Mouse (Mus musculus) liver, embryonic 15.5 days (tissue): ENCODE results near the gene Id2. TPM values are rescaled to one million over a fixed set of nuclear protein-coding genes. Genes with fewer than 3 reads are reported as not detected.

ENCODE experiments used
- ATAC-seq: fragments of 200-750 bp; cut with Nextera tagmentation; 2 replicates; pipeline ENCODE4 v1.8.0; 2017; ENCODE audit warnings: moderate number of reproducible peaks, mild to moderate bottlenecking, moderate library complexity; ENCODE audit not compliant: insufficient read depth
- H3K27ac ChIP-seq: fragments of 300-500 bp; sonication (generic); replicated peaks from 2 replicates; pipeline ENCODE4 v1.5.1; 2015; ENCODE audit warnings: mild to moderate bottlenecking, inconsistent platforms
- H3K27me3 ChIP-seq: fragments of 300-500 bp; sonication (generic); 2 replicates; pipeline ENCODE4 v1.6.1; 2015; ENCODE audit warnings: mild to moderate bottlenecking, inconsistent platforms
- H3K36me3 ChIP-seq: fragments of 300-500 bp; sonication (generic); replicated peaks from 2 replicates; pipeline ENCODE4 v1.6.1; 2015; ENCODE audit warnings: moderate library complexity, mild to moderate bottlenecking, inconsistent platforms
- H3K4me1 ChIP-seq: fragments of 300-500 bp; sonication (generic); replicated peaks from 2 replicates; pipeline ENCODE4 v1.6.1; 2015; ENCODE audit warnings: inconsistent platforms
- H3K4me2 ChIP-seq: fragments of 300-500 bp; sonication (generic); 2 replicates; pipeline ENCODE4 v1.6.1; 2015; ENCODE audit warnings: moderate library complexity, mild to moderate bottlenecking, inconsistent platforms
- H3K4me3 ChIP-seq: fragments of 300-500 bp; sonication (generic); replicated peaks from 2 replicates; pipeline ENCODE4 v1.5.1; 2015; ENCODE audit warnings: mild to moderate bottlenecking, inconsistent platforms
- H3K9ac ChIP-seq: fragments of 300-500 bp; sonication (generic); 2 replicates; pipeline ENCODE4 v1.6.1; 2015; ENCODE audit warnings: moderate library complexity, mild to moderate bottlenecking, inconsistent platforms
- H3K9me3 ChIP-seq: fragments of 300-500 bp; sonication (generic); replicated peaks from 2 replicates; pipeline ENCODE4 v1.6.1; 2016; ENCODE audit warnings: inconsistent platforms
- WGBS: fragments of 180-500 bp; shearing (Covaris S2); methylation state at CpG from one replicate; pipeline ENCODE4 v1.1.7; 2015; ENCODE audit warnings: mixed read lengths; ENCODE audit not compliant: insufficient replicate concordance; 5-methylcytosine and 5-hydroxymethylcytosine counted together
- polyA plus RNA-seq: library from polyadenylated mRNA; unstranded; fragments of >200 nt; fragmentation: Nextera tagmentation; extraction: Ambion mirVana; gene quantifications from 2 replicates; pipeline ENCODE4 v1.2.1, GENCODE M21; 2015

Id2 gene
- polyA plus RNA-seq, 1 experiment from 2014 or later, result 126 TPM

DNA sequence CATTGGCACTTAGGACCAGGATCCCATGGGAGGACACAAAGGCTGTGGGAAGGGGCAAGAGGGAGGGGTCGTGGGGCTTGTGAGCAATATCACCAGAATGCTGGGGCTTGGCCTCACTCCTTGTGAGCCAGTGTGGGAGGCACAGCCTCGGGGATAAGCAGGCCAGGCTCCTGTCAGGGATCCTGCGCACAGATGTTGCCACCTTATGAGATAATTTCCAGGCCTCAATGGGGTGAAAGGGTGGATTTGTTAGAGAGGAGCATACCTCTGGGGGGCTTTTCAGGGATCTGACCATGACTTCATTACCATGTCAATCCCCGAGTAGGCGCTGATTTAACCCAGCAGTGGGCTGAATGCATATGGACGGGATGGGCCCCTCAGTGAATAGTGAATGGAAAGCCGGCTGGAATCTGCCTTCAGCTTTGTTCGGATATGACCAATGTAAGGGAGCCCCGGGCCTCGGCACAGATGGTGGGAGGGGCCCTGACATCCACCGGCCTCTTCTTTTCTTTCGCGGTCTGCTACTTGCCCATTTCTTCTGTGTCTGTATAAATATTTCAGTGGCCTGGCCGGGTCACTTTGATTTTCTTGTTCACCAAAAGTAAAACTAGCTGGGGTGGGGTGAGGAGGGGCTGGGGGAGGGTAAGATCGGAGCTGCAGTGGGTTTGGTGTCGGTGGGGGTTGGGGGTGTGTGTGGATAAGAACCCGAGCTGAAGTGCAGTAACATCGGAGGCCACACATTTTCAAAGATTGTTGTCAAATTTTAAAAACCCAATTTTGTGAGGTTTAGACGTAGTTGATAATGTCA, 27.7 kb upstream of the Id2 start:
- Histone ChIP-seq H3K4me3 (no peak overlapping the region), H3K27ac (no peak overlapping the region), H3K4me1 (peaks cover 5% of the 10 kb centered on the region; the same call in 1 of the 2 replicates), H3K9me3 (no peaks in the 10 kb centered on the region), H3K4me2 (no peak overlapping the region), H3K9ac (no peak overlapping the region), H3K27me3 (no peaks in the 10 kb centered on the region), H3K36me3 (no peaks in the 10 kb centered on the region)
- no peak for ATAC-seq
- WGBS, result 48% methylated on average over 19 of the region's 19 CpGs

GRCm38 (mm10) chr12:25120753-25121152, 23.8 kb upstream of the Id2 start:
- ATAC-seq, result no peak
- no peaks in the 10 kb centered on the region for H3K36me3 ChIP-seq
- no peak overlapping the region for H3K27ac ChIP-seq
- no peak overlapping the region for H3K4me2 ChIP-seq
- 65% methylated on average over 4 of the region's 4 CpGs for WGBS
- 0 out of 2 replicates have a peak, but pooled peaks cover 5% of the 10 kb centered on the region for H3K4me1 ChIP-seq
- H3K9ac ChIP-seq, result no peak overlapping the region
- H3K27me3 ChIP-seq, result no peaks in the 10 kb centered on the region
- no peaks in the 10 kb centered on the region for H3K9me3 ChIP-seq
- H3K4me3 ChIP-seq, result no peak overlapping the region

- peak; percentile 65 for ATAC-seq
- Histone ChIP-seq H3K4me2 (no peak overlapping the region), H3K27ac (no peak overlapping the region), H3K9ac (no peak overlapping the region), H3K4me1 (0 out of 2 replicates have a peak, but pooled peaks cover 5% of the 10 kb centered on the region), H3K4me3 (no peak overlapping the region), H3K9me3 (no peaks in the 10 kb centered on the region), H3K36me3 (no peaks in the 10 kb centered on the region), H3K27me3 (no peaks in the 10 kb centered on the region)
- 19% methylated on average over 15 of the region's 15 CpGs for WGBS
These were observed 22.3 kb upstream of the Id2 start for GRCm38 (mm10) chr12:25119278-25119677.

DNA sequence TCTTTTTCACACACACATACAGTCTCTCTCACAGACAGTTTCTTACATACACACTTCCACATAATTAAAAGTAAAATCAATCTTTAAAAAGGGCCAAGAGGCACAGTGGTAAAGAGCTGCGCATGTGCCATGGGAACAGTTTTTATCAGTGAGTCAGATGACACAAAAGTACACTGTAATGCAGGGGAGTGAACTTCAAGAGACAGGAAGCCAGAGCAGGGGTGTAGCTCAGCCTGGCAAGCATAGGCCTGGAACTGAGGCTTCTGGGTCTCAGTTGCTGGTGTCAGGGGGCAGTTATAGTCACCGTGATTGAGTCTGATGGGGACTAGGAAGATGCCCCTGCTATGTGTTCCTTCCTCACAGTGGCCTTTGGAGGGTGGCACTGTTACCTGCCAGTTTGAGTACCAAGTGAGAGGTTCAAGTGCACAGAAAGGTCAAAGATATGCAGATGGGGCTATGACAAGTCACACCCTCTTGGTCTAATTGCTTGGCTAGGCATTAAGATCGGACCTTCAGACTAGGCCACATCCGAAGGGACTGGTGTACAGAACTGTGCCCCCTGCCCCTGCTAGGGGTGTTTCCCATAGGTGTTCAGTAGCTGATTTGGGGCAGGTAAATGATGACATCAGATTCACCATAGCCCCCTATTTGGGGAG, 21.0 kb upstream of the Id2 start:
- no peaks in the 10 kb centered on the region for H3K36me3 ChIP-seq
- no peak overlapping the region for H3K9ac ChIP-seq
- 0 out of 2 replicates have a peak, but pooled peaks cover 5% of the 10 kb centered on the region for H3K4me1 ChIP-seq
- H3K27me3 ChIP-seq, result no peaks in the 10 kb centered on the region
- WGBS, result 37% methylated on average over 4 of the region's 4 CpGs
- no peak for ATAC-seq
- no peak overlapping the region for H3K4me2 ChIP-seq
- no peaks in the 10 kb centered on the region for H3K9me3 ChIP-seq
- no peak overlapping the region for H3K4me3 ChIP-seq
- H3K27ac ChIP-seq, result no peak overlapping the region

- no peaks in the 10 kb centered on the region for H3K27me3 ChIP-seq
- no peak for ATAC-seq
- WGBS, result 44% methylated on average over 2 of the region's 2 CpGs
These were observed 19.2 kb upstream of the Id2 start for GRCm38 (mm10) chr12:25116126-25116525.

GRCm38 (mm10) chr12:25114426-25114825, 17.5 kb upstream of the Id2 start:
- H3K4me2 ChIP-seq, result no peak overlapping the region
- H3K4me1 ChIP-seq, result peaks cover 9% of the 10 kb centered on the region
- no peak overlapping the region for H3K4me3 ChIP-seq
- H3K9me3 ChIP-seq, result no peaks in the 10 kb centered on the region
- H3K9ac ChIP-seq, result no peak overlapping the region
- no peak overlapping the region for H3K27ac ChIP-seq
- H3K36me3 ChIP-seq, result no peaks in the 10 kb centered on the region
- ATAC-seq, result no peak
- H3K27me3 ChIP-seq, result no peaks in the 10 kb centered on the region
- WGBS, result 36% methylated on average over 1 of the region's 1 CpGs

More at GRCm38 (mm10) chr12:25116126-25116525, 19.2 kb upstream of the Id2 start:
- no peak overlapping the region for H3K4me3 ChIP-seq
- no peaks in the 10 kb centered on the region for H3K36me3 ChIP-seq
- no peaks in the 10 kb centered on the region for H3K9me3 ChIP-seq
- no peak overlapping the region for H3K4me2 ChIP-seq
- no peak overlapping the region for H3K9ac ChIP-seq
- H3K27ac ChIP-seq, result no peak overlapping the region
- 0 out of 2 replicates have a peak, but pooled peaks cover 5% of the 10 kb centered on the region for H3K4me1 ChIP-seq

DNA sequence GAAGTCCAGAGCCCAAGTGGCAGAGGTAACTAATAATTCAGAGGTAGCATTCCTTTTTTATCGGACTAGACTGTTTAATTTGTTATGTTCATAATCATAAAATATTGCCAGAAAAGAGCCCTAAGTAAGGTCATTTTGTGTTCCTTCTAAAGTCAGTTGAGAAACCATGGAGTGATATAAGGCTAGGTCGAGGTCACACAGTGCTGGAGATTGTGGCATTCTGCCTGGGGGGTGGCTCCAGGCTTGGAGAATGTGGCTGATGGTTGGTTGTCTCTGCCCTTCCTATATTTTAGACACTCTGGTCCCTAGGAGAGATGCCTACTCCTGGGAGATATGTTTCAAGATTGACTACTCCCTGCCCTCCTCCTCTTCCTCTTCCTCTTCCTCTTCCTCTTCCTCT, 16.4 kb upstream of the Id2 start:
- Histone ChIP-seq H3K4me1 (peaks cover 9% of the 10 kb centered on the region), H3K27me3 (no peaks in the 10 kb centered on the region), H3K4me3 (no peak overlapping the region), H3K9ac (no peak overlapping the region), H3K4me2 (no peak overlapping the region), H3K36me3 (no peaks in the 10 kb centered on the region), H3K9me3 (no peaks in the 10 kb centered on the region), H3K27ac (no peak overlapping the region)
- WGBS, result 50% methylated on average over 2 of the region's 2 CpGs
- ATAC-seq, result no peak

GRCm38 (mm10) chr12:25112806-25113205, 15.9 kb upstream of the Id2 start:
- H3K36me3 ChIP-seq, result no peaks in the 10 kb centered on the region
- no peak overlapping the region for H3K4me2 ChIP-seq
- no peak overlapping the region for H3K27ac ChIP-seq
- H3K9me3 ChIP-seq, result no peaks in the 10 kb centered on the region
- peaks cover 5% of the 10 kb centered on the region for H3K4me1 ChIP-seq
- WGBS, result 71% methylated on average over 2 of the region's 2 CpGs
- no peak overlapping the region for H3K4me3 ChIP-seq
- no peaks in the 10 kb centered on the region for H3K27me3 ChIP-seq
- no peak overlapping the region for H3K9ac ChIP-seq
- no peak for ATAC-seq

- H3K9me3 ChIP-seq, result no peaks in the 10 kb centered on the region
- H3K27me3 ChIP-seq, result no peaks in the 10 kb centered on the region
- no peak for ATAC-seq
- no peak overlapping the region for H3K4me2 ChIP-seq
- peaks cover 4% of the 10 kb centered on the region for H3K4me1 ChIP-seq
- no peaks in the 10 kb centered on the region for H3K36me3 ChIP-seq
- no peak overlapping the region for H3K4me3 ChIP-seq
- WGBS, result 64% methylated on average over 7 of the region's 7 CpGs
- no peak overlapping the region for H3K27ac ChIP-seq
- no peak overlapping the region for H3K9ac ChIP-seq
These were observed 13.7 kb upstream of the Id2 start for GRCm38 (mm10) chr12:25110682-25111078.

- H3K4me2 ChIP-seq, result no peak overlapping the region
- no peak overlapping the region for H3K27ac ChIP-seq
- H3K9me3 ChIP-seq, result no peaks in the 10 kb centered on the region
- no peak overlapping the region for H3K4me3 ChIP-seq
- no peaks in the 10 kb centered on the region for H3K27me3 ChIP-seq
- H3K36me3 ChIP-seq, result no peaks in the 10 kb centered on the region
- WGBS, result 54% methylated on average over 7 of the region's 7 CpGs
- no peak overlapping the region for H3K9ac ChIP-seq
- H3K4me1 ChIP-seq, result peaks cover 4% of the 10 kb centered on the region
- no peak for ATAC-seq
These were observed 13.2 kb upstream of the Id2 start for GRCm38 (mm10) chr12:25109971-25110681.

- Histone ChIP-seq H3K27ac (no peak overlapping the region), H3K4me1 (peaks cover 4% of the 10 kb centered on the region), H3K9me3 (no peaks in the 10 kb centered on the region), H3K27me3 (no peaks in the 10 kb centered on the region), H3K9ac (no peak overlapping the region), H3K36me3 (no peaks in the 10 kb centered on the region), H3K4me3 (no peak overlapping the region), H3K4me2 (no peak overlapping the region)
- ATAC-seq, result no peak
- WGBS, result 43% methylated on average over 2 of the region's 2 CpGs
These were observed 11.9 kb upstream of the Id2 start for GRCm38 (mm10) chr12:25108865-25109264.
